Mouse (Mus musculus) embryonic facial prominence, embryonic 12.5 days (tissue): ENCODE results near the gene Arhgef39. TPM values are rescaled to one million over a fixed set of nuclear protein-coding genes. Genes with fewer than 3 reads are reported as not detected.

Source experiments
- ATAC-seq: fragments of 200-750 bp; cut with Nextera tagmentation; 2 replicates; pipeline ENCODE4 v1.8.0; 2017; ENCODE audit not compliant: insufficient number of reproducible peaks, insufficient read depth, low FRiP score, low TSS enrichment
- H3K27ac ChIP-seq: fragments of 300-500 bp; sonication (generic); 2 replicates; pipeline ENCODE4 v1.5.1; 2016; ENCODE audit warnings: mild to moderate bottlenecking
- H3K27me3 ChIP-seq: fragments of 300-500 bp; sonication (generic); 2 replicates; pipeline ENCODE4 v1.6.1; 2016; ENCODE audit warnings: mild to moderate bottlenecking, moderate library complexity
- H3K36me3 ChIP-seq: fragments of 300-500 bp; sonication (generic); 2 replicates; pipeline ENCODE4 v1.6.1; 2016; ENCODE audit warnings: mild to moderate bottlenecking
- H3K4me1 ChIP-seq: fragments of 300-500 bp; sonication (generic); 2 replicates; pipeline ENCODE4 v1.6.1; 2016
- H3K4me2 ChIP-seq: fragments of 300-500 bp; sonication (generic); replicated peaks from 2 replicates; pipeline ENCODE4 v1.6.1; 2016; ENCODE audit warnings: mild to moderate bottlenecking, moderate library complexity
- H3K4me3 ChIP-seq: fragments of 300-500 bp; sonication (generic); 2 replicates; pipeline ENCODE4 v1.5.1; 2016; ENCODE audit warnings: mild to moderate bottlenecking
- H3K9ac ChIP-seq: fragments of 300-500 bp; sonication (generic); 2 replicates; pipeline ENCODE4 v1.6.1; 2016; ENCODE audit warnings: mild to moderate bottlenecking, moderate library complexity
- H3K9me3 ChIP-seq: fragments of 300-500 bp; sonication (generic); 2 replicates; pipeline ENCODE4 v1.6.1; 2016; ENCODE audit warnings: mild to moderate bottlenecking, moderate library complexity
- WGBS: fragments of 180-500 bp; shearing (Covaris S2); methylation state at CpG from one replicate; pipeline ENCODE4 v1.1.7; 2016; 5-methylcytosine and 5-hydroxymethylcytosine counted together
- polyA plus RNA-seq: library from polyadenylated mRNA; unstranded; fragments of >200 nt; fragmentation: Nextera tagmentation; extraction: Ambion mirVana; gene quantifications from 2 replicates; pipeline ENCODE4 v1.2.1, GENCODE M21; 2016

Gene Arhgef39
- 43.6 and 44.1 TPM in 2 replicates for polyA plus RNA-seq

GRCm38 (mm10) chr4:43499407-43500333 is at the start of gene Arhgef39:
Arhgef39 (minus strand) TSS chr4:43499695.
- Histone ChIP-seq H3K4me3 (peak within 1 kb of the TSS; percentile 56), H3K27ac (no peak within 1 kb of the TSS), H3K4me2 (peak within 1 kb of the TSS; percentile 59), H3K9ac (peak within 1 kb of the TSS; percentile 58), H3K4me1 (peaks cover 23% of the 10 kb centered on the region), H3K27me3 (no peaks in the 10 kb centered on the region), H3K9me3 (no peaks in the 10 kb centered on the region), H3K36me3 (peaks cover 11% of the 10 kb centered on the region; the same call in 1 of the 2 replicates)
- peak; percentile 84 for ATAC-seq
- 7% methylated on average over 50 of the region's 50 CpGs for WGBS

DNA sequence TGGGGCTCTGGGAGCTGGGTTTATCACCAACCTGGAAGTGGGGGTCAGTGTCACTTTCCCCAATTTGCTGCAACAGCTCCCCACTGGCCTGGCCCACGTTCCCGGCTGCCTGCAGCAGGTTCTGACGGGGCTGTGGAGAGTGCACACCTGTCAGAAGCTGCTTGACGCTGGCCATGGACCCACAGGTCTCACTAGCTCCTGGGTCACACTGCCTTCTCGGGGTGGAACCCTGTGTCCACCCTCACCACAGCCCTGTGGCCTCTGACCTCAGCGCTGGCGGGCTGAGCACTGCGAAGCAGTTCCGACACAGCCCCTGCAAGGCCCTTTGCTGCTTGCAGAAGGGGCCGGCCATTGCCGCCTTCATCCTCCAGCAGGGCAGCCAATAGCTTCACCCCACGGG is 49.6 kb upstream of the Arhgef39 start:
- H3K36me3 ChIP-seq, result peaks cover 98% of the 10 kb centered on the region

GRCm38 (mm10) chr4:43547160-43547559 is 47.7 kb upstream of the Arhgef39 start:
- Histone ChIP-seq H3K4me3 (no peak overlapping the region), H3K36me3 (peaks cover 98% of the 10 kb centered on the region), H3K9ac (no peak overlapping the region), H3K27me3 (no peaks in the 10 kb centered on the region), H3K9me3 (no peaks in the 10 kb centered on the region), H3K4me2 (no peak overlapping the region), H3K27ac (no peak overlapping the region), H3K4me1 (no peaks in the 10 kb centered on the region)
- no peak for ATAC-seq
- 94% methylated on average over 8 of the region's 8 CpGs for WGBS

More for the DNA sequence above, 49.6 kb upstream of the Arhgef39 start:
- ATAC-seq, result 0 out of 2 replicates have a peak, but pooled peaks have one; percentile 47
- Histone ChIP-seq H3K4me3 (no peak overlapping the region), H3K4me2 (no peak overlapping the region), H3K4me1 (no peaks in the 10 kb centered on the region), H3K9ac (no peak overlapping the region), H3K27me3 (no peaks in the 10 kb centered on the region), H3K9me3 (no peaks in the 10 kb centered on the region), H3K27ac (no peak overlapping the region)
- WGBS, result 87% methylated on average over 12 of the region's 12 CpGs

- no peak overlapping the region for H3K4me2 ChIP-seq
- 96% methylated on average over 12 of the region's 12 CpGs for WGBS
- no peak overlapping the region for H3K4me3 ChIP-seq
- H3K27ac ChIP-seq, result no peak overlapping the region
- no peak for ATAC-seq
- no peaks in the 10 kb centered on the region for H3K27me3 ChIP-seq
- H3K9me3 ChIP-seq, result no peaks in the 10 kb centered on the region
- H3K9ac ChIP-seq, result no peak overlapping the region
- 0 out of 2 replicates have a peak, but pooled peaks cover 3% of the 10 kb centered on the region for H3K4me1 ChIP-seq
- peaks cover 100% of the 10 kb centered on the region for H3K36me3 ChIP-seq
Observed at GRCm38 (mm10) chr4:43546375-43547047, 47.0 kb upstream of the Arhgef39 start.

DNA sequence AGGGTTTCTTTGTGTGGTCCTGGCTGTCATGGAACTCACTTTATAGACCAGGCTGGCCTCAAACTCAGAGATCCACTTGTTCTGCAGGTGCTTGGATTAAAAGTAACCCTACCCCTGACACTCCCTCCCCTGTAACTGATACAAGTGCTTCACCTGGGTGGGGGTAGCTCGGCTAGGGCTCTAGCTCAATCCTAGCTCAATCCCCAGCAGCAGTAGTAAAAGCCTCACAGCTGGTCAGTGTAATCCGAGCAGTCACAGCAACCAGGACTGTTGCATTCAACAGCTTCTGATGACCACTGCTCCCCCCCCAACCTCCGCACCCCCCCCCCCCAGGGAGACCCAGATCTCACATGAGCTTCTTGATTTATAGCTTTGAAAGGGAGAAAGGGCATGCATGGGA is 42.5 kb upstream of the Arhgef39 start:
- ATAC-seq, result no peak
- WGBS, result 53% methylated on average over 3 of the region's 3 CpGs
- peaks cover 94% of the 10 kb centered on the region for H3K36me3 ChIP-seq

DNA sequence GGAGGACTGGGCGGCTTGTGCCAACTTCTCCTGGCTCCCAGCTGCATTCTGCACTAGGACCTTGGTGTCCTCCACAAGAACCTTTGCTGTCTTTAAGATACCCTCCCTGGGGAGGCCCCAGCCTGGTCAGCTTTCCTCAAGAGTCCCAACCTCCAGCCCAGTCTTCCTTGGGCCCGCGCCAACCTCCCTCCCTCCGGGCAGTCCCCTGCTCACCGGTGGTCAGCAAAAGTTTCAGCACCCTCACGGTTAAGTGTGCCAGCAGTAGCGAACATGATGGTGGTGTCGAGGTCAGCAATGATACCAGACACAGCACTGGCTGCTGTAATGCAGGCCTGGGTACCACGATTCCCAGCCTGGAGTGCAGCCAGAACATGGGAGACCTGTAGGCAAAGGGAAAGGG is 36.5 kb upstream of the Arhgef39 start:
- WGBS, result 93% methylated on average over 9 of the region's 9 CpGs
- Histone ChIP-seq H3K9me3 (no peaks in the 10 kb centered on the region), H3K4me2 (no peak overlapping the region), H3K27me3 (no peaks in the 10 kb centered on the region), H3K4me1 (no peaks in the 10 kb centered on the region), H3K4me3 (no peak overlapping the region), H3K36me3 (peaks cover 94% of the 10 kb centered on the region), H3K9ac (no peak overlapping the region), H3K27ac (no peak overlapping the region)
- ATAC-seq, result no peak

More for the DNA sequence above, 42.5 kb upstream of the Arhgef39 start:
- Histone ChIP-seq H3K4me2 (no peak overlapping the region), H3K9ac (no peak overlapping the region), H3K9me3 (no peaks in the 10 kb centered on the region), H3K27me3 (no peaks in the 10 kb centered on the region), H3K4me1 (0 out of 2 replicates have a peak, but pooled peaks cover 3% of the 10 kb centered on the region), H3K27ac (0 out of 2 replicates have a peak overlapping the region, but pooled peaks have one; percentile 30), H3K4me3 (no peak overlapping the region)

GRCm38 (mm10) chr4:43535628-43536027 is 36.1 kb upstream of the Arhgef39 start:
- Histone ChIP-seq H3K27ac (no peak overlapping the region), H3K4me3 (no peak overlapping the region), H3K4me1 (no peaks in the 10 kb centered on the region), H3K27me3 (no peaks in the 10 kb centered on the region), H3K36me3 (peaks cover 95% of the 10 kb centered on the region), H3K4me2 (no peak overlapping the region), H3K9ac (no peak overlapping the region), H3K9me3 (no peaks in the 10 kb centered on the region)
- ATAC-seq, result no peak
- 87% methylated on average over 8 of the region's 8 CpGs for WGBS

DNA sequence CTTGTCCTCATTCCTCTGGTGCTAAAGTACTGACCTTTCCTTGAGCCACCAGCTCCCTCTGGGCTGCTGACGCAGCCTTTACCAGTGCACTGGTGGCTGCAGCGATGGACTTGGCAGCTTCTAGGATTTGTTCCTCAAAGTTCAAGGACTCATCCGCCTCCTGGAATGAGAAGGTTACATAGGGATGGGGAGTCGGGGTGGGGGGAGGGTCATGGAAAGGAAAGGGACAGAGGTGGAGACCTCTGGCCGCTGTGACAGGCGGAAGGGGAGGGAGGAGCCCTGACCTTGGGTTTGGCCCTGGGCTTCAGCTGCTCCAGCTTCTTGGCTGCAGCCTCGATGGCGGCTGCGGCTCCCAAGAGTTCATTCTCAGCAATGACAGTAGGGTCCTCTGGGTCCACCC is 33.8 kb upstream of the Arhgef39 start:
- Histone ChIP-seq H3K9me3 (no peaks in the 10 kb centered on the region), H3K27ac (no peak overlapping the region), H3K4me3 (no peak overlapping the region), H3K4me1 (no peaks in the 10 kb centered on the region), H3K4me2 (no peak overlapping the region), H3K27me3 (no peaks in the 10 kb centered on the region), H3K36me3 (peaks cover 71% of the 10 kb centered on the region), H3K9ac (no peak overlapping the region)
- 82% methylated on average over 9 of the region's 9 CpGs for WGBS
- ATAC-seq, result no peak

DNA sequence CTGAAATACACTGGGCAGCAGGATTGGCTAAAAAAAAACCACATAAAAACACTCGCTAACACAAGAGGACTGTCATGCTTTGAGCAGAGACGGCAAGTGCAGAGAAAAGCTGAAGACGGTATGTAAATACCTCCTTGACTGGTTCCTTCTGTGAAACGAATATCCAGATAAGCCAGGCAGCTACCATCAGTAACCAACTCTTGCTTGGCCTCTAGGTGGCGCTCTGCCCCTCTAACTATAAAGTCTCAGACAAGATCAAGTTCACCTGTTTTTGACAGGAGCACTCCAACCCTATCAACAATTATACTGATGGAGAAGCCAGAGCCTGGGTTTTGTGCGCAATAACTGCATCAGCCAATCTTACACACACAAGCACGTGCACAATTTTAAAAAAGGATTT is 31.1 kb upstream of the Arhgef39 start:
- no peak overlapping the region for H3K4me2 ChIP-seq
- H3K9me3 ChIP-seq, result no peaks in the 10 kb centered on the region
- 26% methylated on average over 7 of the region's 7 CpGs for WGBS
- no peak for ATAC-seq
- H3K36me3 ChIP-seq, result peaks cover 46% of the 10 kb centered on the region
- H3K4me1 ChIP-seq, result no peaks in the 10 kb centered on the region
- no peak overlapping the region for H3K27ac ChIP-seq
- H3K27me3 ChIP-seq, result peaks cover under 1% of the 10 kb centered on the region
- H3K9ac ChIP-seq, result no peak overlapping the region
- no peak overlapping the region for H3K4me3 ChIP-seq

DNA sequence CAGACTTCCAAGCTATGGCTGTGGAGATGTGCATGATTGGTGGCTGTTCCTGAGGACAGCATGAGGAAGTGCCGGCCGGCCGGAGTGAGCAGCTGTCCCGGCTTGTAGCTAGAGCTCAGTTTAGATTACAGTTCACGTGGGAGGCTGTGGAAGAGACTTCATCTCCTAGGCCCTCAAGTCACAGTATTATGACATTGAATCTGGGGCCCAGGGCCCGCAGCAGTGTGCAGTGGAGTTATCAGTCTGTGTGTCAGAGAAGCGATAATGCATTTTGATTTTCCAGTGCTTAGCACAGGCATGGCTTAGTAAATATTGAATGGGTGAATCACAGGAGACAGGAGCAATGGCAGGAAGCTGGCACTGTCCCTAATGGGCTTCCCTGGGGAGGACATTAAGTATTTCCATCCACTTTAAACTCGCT is 30.6 kb upstream of the Arhgef39 start:
- no peaks in the 10 kb centered on the region for H3K4me1 ChIP-seq
- no peak overlapping the region for H3K9ac ChIP-seq
- no peak for ATAC-seq
- no peak overlapping the region for H3K4me2 ChIP-seq
- H3K4me3 ChIP-seq, result no peak overlapping the region
- 0 out of 2 replicates have a peak overlapping the region, but pooled peaks have one; percentile 41 for H3K27ac ChIP-seq
- WGBS, result 73% methylated on average over 8 of the region's 8 CpGs
- H3K9me3 ChIP-seq, result no peaks in the 10 kb centered on the region
- peaks cover 4% of the 10 kb centered on the region for H3K27me3 ChIP-seq
- peaks cover 41% of the 10 kb centered on the region for H3K36me3 ChIP-seq

DNA sequence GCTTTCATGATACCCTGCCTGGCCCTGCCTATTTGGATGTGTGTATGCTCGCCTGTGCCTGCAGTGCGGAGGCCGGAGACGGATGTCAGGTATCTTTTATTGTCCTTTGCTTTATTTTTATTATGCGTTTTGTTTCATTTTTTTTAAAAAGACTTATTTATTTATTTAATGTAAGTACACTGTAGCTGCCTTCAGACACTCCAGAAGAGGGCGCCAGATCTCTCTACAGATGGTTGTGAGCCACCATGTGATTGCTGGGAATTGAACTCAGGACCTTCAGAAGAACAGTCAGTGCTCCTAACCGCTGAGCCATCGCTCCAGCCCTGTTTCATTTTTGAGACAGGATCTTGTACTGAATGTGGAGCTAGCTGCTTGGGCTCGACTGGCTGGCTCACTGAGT is 29.0 kb upstream of the Arhgef39 start:
- Histone ChIP-seq H3K36me3 (peaks cover 25% of the 10 kb centered on the region), H3K27ac (no peak overlapping the region), H3K27me3 (peaks cover 18% of the 10 kb centered on the region), H3K4me1 (peaks cover 11% of the 10 kb centered on the region), H3K4me2 (no peak overlapping the region), H3K4me3 (no peak overlapping the region), H3K9me3 (no peaks in the 10 kb centered on the region), H3K9ac (no peak overlapping the region)
- no peak for ATAC-seq
- 80% methylated on average over 9 of the region's 9 CpGs for WGBS
